Mouse (Mus musculus): ENCODE results near the gene Ugt1a10.

Gene Ugt1a10

GRCm38 (mm10) chr1:88231803-88232499 is 176.8 kb downstream of the Ugt1a10 start:
- DNase-seq (ENCODE audit: low spot score), result no peak

GRCm38 (mm10) chr1:88232664-88233380 is 177.6 kb downstream of the Ugt1a10 start:
- no peak for DNase-seq (ENCODE audit: low spot score)

GRCm38 (mm10) chr1:88233421-88234247 is 178.4 kb downstream of the Ugt1a10 start:
- DNase-seq (ENCODE audit: low spot score), result no peak

GRCm38 (mm10) chr1:88234248-88234610 is 179.0 kb downstream of the Ugt1a10 start:
- no peak for DNase-seq (ENCODE audit: low spot score)

GRCm38 (mm10) chr1:88234646-88235045 is 179.5 kb downstream of the Ugt1a10 start:
- no peak for DNase-seq (ENCODE audit: low spot score)

- DNase-seq (ENCODE audit: low spot score), result no peak
Observed at GRCm38 (mm10) chr1:88235046-88235893, 180.1 kb downstream of the Ugt1a10 start.

GRCm38 (mm10) chr1:88235894-88236415 is 180.8 kb downstream of the Ugt1a10 start:
- DNase-seq (ENCODE audit: low spot score), result no peak

GRCm38 (mm10) chr1:88237311-88237710 is 182.1 kb downstream of the Ugt1a10 start:
- no peak for DNase-seq (ENCODE audit: low spot score)

GRCm38 (mm10) chr1:88238771-88239170 is 183.6 kb downstream of the Ugt1a10 start:
- no peak for DNase-seq (ENCODE audit: low spot score)

GRCm38 (mm10) chr1:88240072-88240471 is 184.9 kb downstream of the Ugt1a10 start:
- no peak for DNase-seq (ENCODE audit: low spot score)

GRCm38 (mm10) chr1:88240579-88240978 is 185.4 kb downstream of the Ugt1a10 start:
- DNase-seq (ENCODE audit: low spot score), result no peak

GRCm38 (mm10) chr1:88243861-88244260 is 188.7 kb downstream of the Ugt1a10 start:
- no peak for DNase-seq (ENCODE audit: low spot score)

GRCm38 (mm10) chr1:88245881-88246280 is 190.7 kb downstream of the Ugt1a10 start:
- DNase-seq (ENCODE audit: low spot score), result no peak

GRCm38 (mm10) chr1:88246386-88246785 is 191.2 kb downstream of the Ugt1a10 start:
- DNase-seq (ENCODE audit: low spot score), result no peak

- no peak for DNase-seq (ENCODE audit: low spot score)
Observed at GRCm38 (mm10) chr1:88247660-88248059, 192.5 kb downstream of the Ugt1a10 start.

- DNase-seq (ENCODE audit: low spot score), result no peak
Observed at GRCm38 (mm10) chr1:88248658-88249057, 193.5 kb downstream of the Ugt1a10 start.

GRCm38 (mm10) chr1:88249596-88249995 is 194.4 kb downstream of the Ugt1a10 start:
- DNase-seq (ENCODE audit: low spot score), result no peak

GRCm38 (mm10) chr1:88250023-88250422 is 194.8 kb downstream of the Ugt1a10 start:
- DNase-seq (ENCODE audit: low spot score), result no peak

GRCm38 (mm10) chr1:88253106-88253505 is 197.9 kb downstream of the Ugt1a10 start:
- no peak for DNase-seq (ENCODE audit: low spot score)

- DNase-seq (ENCODE audit: low spot score), result no peak
Observed at GRCm38 (mm10) chr1:88253540-88253939, 198.4 kb downstream of the Ugt1a10 start.

- no peak for DNase-seq (ENCODE audit: low spot score)
Observed at GRCm38 (mm10) chr1:88254793-88255465, 199.7 kb downstream of the Ugt1a10 start.

Measured in retina, embryonic 14.5 days (tissue).